Mouse (Mus musculus): ENCODE data around the gene Spata31d1d. TPM values are rescaled to one million over a fixed set of nuclear protein-coding genes. Genes with fewer than 3 reads are reported as not detected.

Gene Spata31d1d
- polyA plus RNA-seq, 1 experiment from 2014 or later: not detected

GRCm38 (mm10) chr13:59694008-59694407, 37.5 kb downstream of the Spata31d1d start, which contains the start of gene 4921517D22Rik:
4921517D22Rik (minus strand) TSS chr13:59694108.
- Histone ChIP-seq H3K4me2 (ENCODE audit: low read length) (no peak within 1 kb of the TSS), H3K27ac (ENCODE audit: low read depth, low read length) (no peak within 1 kb of the TSS), H3K36me3 (ENCODE audit: control insufficient read depth, insufficient read depth, low read length) (no peaks in the 10 kb centered on the region), H3K27me3 (replicated peaks; ENCODE audit: control insufficient read depth, insufficient read depth, low read length) (no peaks in the 10 kb centered on the region), H3K9ac (ENCODE audit: low read depth, low read length) (no peak within 1 kb of the TSS), H3K4me1 (ENCODE audit: control insufficient read depth, insufficient read depth, low read depth, low read length) (no peaks in the 10 kb centered on the region), H3K4me3 (ENCODE audit: low read length) (no peak within 1 kb of the TSS), H3K9me3 (ENCODE audit: control insufficient read depth, low read length) (no peaks in the 10 kb centered on the region)
- 84% methylated on average over 3 of the region's 3 CpGs for WGBS
- ATAC-seq: no peak

- Histone ChIP-seq H3K36me3 (ENCODE audit: control insufficient read depth, insufficient read depth, low read length) (no peaks in the 10 kb centered on the region), H3K27ac (ENCODE audit: low read depth, low read length) (no peak overlapping the region), H3K4me3 (ENCODE audit: low read length) (no peak overlapping the region), H3K4me1 (ENCODE audit: control insufficient read depth, insufficient read depth, low read depth, low read length) (no peaks in the 10 kb centered on the region), H3K9ac (ENCODE audit: low read depth, low read length) (no peak overlapping the region), H3K9me3 (ENCODE audit: control insufficient read depth, low read length) (no peaks in the 10 kb centered on the region), H3K4me2 (ENCODE audit: low read length) (no peak overlapping the region), H3K27me3 (replicated peaks; ENCODE audit: control insufficient read depth, insufficient read depth, low read length) (no peaks in the 10 kb centered on the region)
- ATAC-seq: no peak
- WGBS: 15% methylated on average over 10 of the region's 10 CpGs
These were observed 40.1 kb downstream of the Spata31d1d start for GRCm38 (mm10) chr13:59691478-59691877.

DNA sequence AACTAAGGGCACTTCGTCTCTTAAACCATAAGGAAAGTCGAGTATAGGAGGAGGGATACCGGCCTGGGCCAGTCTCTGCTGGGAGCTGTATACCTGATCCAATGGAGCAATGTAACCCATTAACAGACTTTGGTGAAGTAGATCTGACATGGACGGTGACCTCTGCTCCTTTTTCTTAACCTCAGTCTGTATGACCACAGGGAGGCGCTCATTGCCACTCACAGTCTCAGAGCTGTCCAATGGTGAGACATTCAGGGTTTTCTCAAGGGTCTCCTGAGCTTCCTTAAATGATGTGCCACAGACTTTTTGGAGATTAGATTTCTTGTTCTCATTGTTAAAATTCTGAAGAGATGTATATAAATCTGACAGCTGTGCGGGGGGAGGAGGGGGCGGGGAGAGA, 41.0 kb downstream of the Spata31d1d start:
- Histone ChIP-seq H3K9ac (ENCODE audit: low read depth, low read length) (no peak overlapping the region), H3K27me3 (replicated peaks; ENCODE audit: control insufficient read depth, insufficient read depth, low read length) (no peaks in the 10 kb centered on the region), H3K36me3 (ENCODE audit: control insufficient read depth, insufficient read depth, low read length) (no peaks in the 10 kb centered on the region), H3K4me2 (ENCODE audit: low read length) (no peak overlapping the region), H3K27ac (ENCODE audit: low read depth, low read length) (no peak overlapping the region), H3K4me1 (ENCODE audit: control insufficient read depth, insufficient read depth, low read depth, low read length) (no peaks in the 10 kb centered on the region), H3K4me3 (ENCODE audit: low read length) (no peak overlapping the region), H3K9me3 (ENCODE audit: control insufficient read depth, low read length) (no peaks in the 10 kb centered on the region)
- ATAC-seq: no peak
- 80% methylated on average over 7 of the region's 7 CpGs for WGBS

DNA sequence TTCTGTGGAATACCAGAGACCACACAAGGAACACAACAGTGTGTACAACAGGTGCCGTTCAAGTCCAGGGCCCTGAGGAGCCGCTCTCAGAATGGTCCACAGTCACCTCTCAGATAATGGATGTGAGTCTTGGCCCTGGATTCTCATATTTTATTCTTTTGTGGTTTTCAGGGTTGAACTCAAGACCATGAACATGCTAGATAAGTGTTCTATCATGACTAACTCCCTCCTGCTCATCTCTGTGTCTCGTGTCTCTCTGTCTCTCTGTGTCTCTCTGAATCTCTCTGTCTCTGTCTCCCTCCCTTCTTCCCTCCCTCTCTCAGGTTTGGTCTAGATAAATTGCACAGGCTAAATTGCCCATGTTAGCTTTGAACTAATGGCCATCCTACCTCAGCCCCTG, 41.7 kb downstream of the Spata31d1d start:
- no peak overlapping the region for H3K4me3 ChIP-seq (ENCODE audit: low read length)
- ATAC-seq: no peak
- H3K9me3 ChIP-seq (ENCODE audit: control insufficient read depth, low read length): no peaks in the 10 kb centered on the region
- no peaks in the 10 kb centered on the region for H3K27me3 ChIP-seq (replicated peaks; ENCODE audit: control insufficient read depth, insufficient read depth, low read length)
- no peaks in the 10 kb centered on the region for H3K4me1 ChIP-seq (ENCODE audit: control insufficient read depth, insufficient read depth, low read depth, low read length)
- no peak overlapping the region for H3K27ac ChIP-seq (ENCODE audit: low read depth, low read length)
- H3K4me2 ChIP-seq (ENCODE audit: low read length): no peak overlapping the region
- 95% methylated on average over 3 of the region's 3 CpGs for WGBS
- no peak overlapping the region for H3K9ac ChIP-seq (ENCODE audit: low read depth, low read length)
- no peaks in the 10 kb centered on the region for H3K36me3 ChIP-seq (ENCODE audit: control insufficient read depth, insufficient read depth, low read length)

DNA sequence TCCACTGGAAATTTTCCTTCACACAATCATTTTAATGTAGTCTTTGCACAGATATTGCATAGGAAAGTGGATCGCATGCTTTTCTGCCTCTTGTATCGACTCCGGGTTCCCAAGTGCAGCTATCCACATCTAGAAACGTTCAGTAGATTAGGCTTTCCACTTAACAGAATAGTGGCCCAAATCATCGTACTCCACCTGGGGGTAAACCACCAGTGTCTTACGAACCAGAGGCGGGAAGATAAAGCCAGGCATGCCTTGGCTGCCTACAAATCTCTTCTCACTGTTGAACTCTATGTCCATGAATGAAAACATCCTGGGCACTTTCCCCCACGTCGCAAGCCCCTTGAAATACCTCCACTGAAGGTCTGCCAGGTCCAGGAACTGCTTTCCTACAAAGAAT, 42.2 kb downstream of the Spata31d1d start:
- H3K27me3 ChIP-seq (replicated peaks; ENCODE audit: control insufficient read depth, insufficient read depth, low read length): no peaks in the 10 kb centered on the region
- no peaks in the 10 kb centered on the region for H3K9me3 ChIP-seq (ENCODE audit: control insufficient read depth, low read length)
- H3K9ac ChIP-seq (ENCODE audit: low read depth, low read length): no peak overlapping the region
- no peak overlapping the region for H3K27ac ChIP-seq (ENCODE audit: low read depth, low read length)
- H3K4me1 ChIP-seq (ENCODE audit: control insufficient read depth, insufficient read depth, low read depth, low read length): no peaks in the 10 kb centered on the region
- H3K36me3 ChIP-seq (ENCODE audit: control insufficient read depth, insufficient read depth, low read length): no peaks in the 10 kb centered on the region
- no peak overlapping the region for H3K4me2 ChIP-seq (ENCODE audit: low read length)
- no peak overlapping the region for H3K4me3 ChIP-seq (ENCODE audit: low read length)
- WGBS: 92% methylated on average over 9 of the region's 9 CpGs
- ATAC-seq: no peak

- Histone ChIP-seq H3K4me3 (ENCODE audit: low read length) (no peak overlapping the region), H3K27me3 (replicated peaks; ENCODE audit: control insufficient read depth, insufficient read depth, low read length) (no peaks in the 10 kb centered on the region), H3K36me3 (ENCODE audit: control insufficient read depth, insufficient read depth, low read length) (no peaks in the 10 kb centered on the region), H3K9ac (ENCODE audit: low read depth, low read length) (no peak overlapping the region), H3K4me2 (ENCODE audit: low read length) (no peak overlapping the region), H3K9me3 (ENCODE audit: control insufficient read depth, low read length) (no peaks in the 10 kb centered on the region), H3K27ac (ENCODE audit: low read depth, low read length) (no peak overlapping the region), H3K4me1 (ENCODE audit: control insufficient read depth, insufficient read depth, low read depth, low read length) (no peaks in the 10 kb centered on the region)
- ATAC-seq: no peak
- WGBS: 61% methylated on average over 13 of the region's 13 CpGs
These were observed 43.2 kb downstream of the Spata31d1d start for GRCm38 (mm10) chr13:59688338-59688770.

GRCm38 (mm10) chr13:59685236-59685635, 46.3 kb downstream of the Spata31d1d start:
- 78% methylated on average over 3 of the region's 3 CpGs for WGBS
- Histone ChIP-seq H3K27me3 (replicated peaks; ENCODE audit: control insufficient read depth, insufficient read depth, low read length) (no peaks in the 10 kb centered on the region), H3K4me1 (ENCODE audit: control insufficient read depth, insufficient read depth, low read depth, low read length) (no peaks in the 10 kb centered on the region), H3K9ac (ENCODE audit: low read depth, low read length) (no peak overlapping the region), H3K27ac (ENCODE audit: low read depth, low read length) (no peak overlapping the region), H3K36me3 (ENCODE audit: control insufficient read depth, insufficient read depth, low read length) (no peaks in the 10 kb centered on the region), H3K4me2 (ENCODE audit: low read length) (no peak overlapping the region), H3K4me3 (ENCODE audit: low read length) (no peak overlapping the region), H3K9me3 (ENCODE audit: control insufficient read depth, low read length) (no peaks in the 10 kb centered on the region)
- no peak for ATAC-seq

DNA sequence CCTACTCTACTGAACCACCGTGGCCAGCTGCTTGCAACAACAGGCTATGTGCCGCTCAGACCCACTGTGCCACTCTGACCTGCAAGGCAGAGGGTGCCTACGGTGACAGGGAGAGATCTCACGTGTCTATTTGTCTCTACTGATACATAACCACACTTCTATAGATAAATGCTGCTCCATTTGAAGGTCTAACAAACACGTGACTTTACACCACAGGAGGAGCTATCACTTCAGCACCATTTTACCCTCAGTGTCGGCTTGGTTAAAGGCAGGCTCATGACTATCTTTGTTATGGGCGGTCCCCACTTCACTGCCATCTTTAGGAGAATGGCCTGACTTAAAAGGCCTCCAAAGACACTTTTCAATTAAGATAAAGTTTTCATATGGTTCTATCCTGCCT, 48.9 kb downstream of the Spata31d1d start:
- H3K4me2 ChIP-seq (ENCODE audit: low read length): no peak overlapping the region
- WGBS: 41% methylated on average over 7 of the region's 7 CpGs
- H3K27ac ChIP-seq (ENCODE audit: low read depth, low read length): no peak overlapping the region
- ATAC-seq: no peak
- H3K9me3 ChIP-seq (ENCODE audit: control insufficient read depth, low read length): no peaks in the 10 kb centered on the region
- no peaks in the 10 kb centered on the region for H3K4me1 ChIP-seq (ENCODE audit: control insufficient read depth, insufficient read depth, low read depth, low read length)
- H3K27me3 ChIP-seq (replicated peaks; ENCODE audit: control insufficient read depth, insufficient read depth, low read length): no peaks in the 10 kb centered on the region
- H3K36me3 ChIP-seq (ENCODE audit: control insufficient read depth, insufficient read depth, low read length): no peaks in the 10 kb centered on the region
- no peak overlapping the region for H3K9ac ChIP-seq (ENCODE audit: low read depth, low read length)
- no peak overlapping the region for H3K4me3 ChIP-seq (ENCODE audit: low read length)

DNA sequence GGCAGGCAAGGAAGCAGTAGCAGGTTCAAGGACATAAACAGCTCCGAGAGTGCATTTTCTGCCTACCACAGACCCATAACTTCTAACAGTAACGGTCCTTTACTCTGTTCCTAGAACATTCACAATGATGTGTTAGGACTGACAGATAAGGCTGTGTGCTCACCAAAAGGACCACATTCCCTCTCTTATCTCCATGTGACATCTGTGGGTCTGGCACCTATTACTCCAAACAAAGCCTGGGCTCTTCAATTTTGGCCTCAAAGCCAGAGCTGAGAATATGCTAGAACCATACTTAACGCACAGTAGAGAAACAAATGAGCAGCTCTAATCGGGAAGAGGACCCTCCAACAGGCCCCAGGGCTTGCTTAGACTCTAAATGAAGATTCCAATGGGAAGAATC, 51.6 kb downstream of the Spata31d1d start:
- H3K9ac ChIP-seq (ENCODE audit: low read depth, low read length): no peak overlapping the region
- H3K4me3 ChIP-seq (ENCODE audit: low read length): no peak overlapping the region
- H3K27ac ChIP-seq (ENCODE audit: low read depth, low read length): no peak overlapping the region
- no peaks in the 10 kb centered on the region for H3K27me3 ChIP-seq (replicated peaks; ENCODE audit: control insufficient read depth, insufficient read depth, low read length)
- WGBS: 77% methylated on average over 4 of the region's 4 CpGs
- ATAC-seq: no peak
- no peaks in the 10 kb centered on the region for H3K9me3 ChIP-seq (ENCODE audit: control insufficient read depth, low read length)
- no peaks in the 10 kb centered on the region; the same call in 1 of the 2 replicates for H3K4me1 ChIP-seq (ENCODE audit: control insufficient read depth, insufficient read depth, low read depth, low read length)
- no peaks in the 10 kb centered on the region for H3K36me3 ChIP-seq (ENCODE audit: control insufficient read depth, insufficient read depth, low read length)
- H3K4me2 ChIP-seq (ENCODE audit: low read length): no peak overlapping the region

- Histone ChIP-seq H3K4me1 (ENCODE audit: control insufficient read depth, insufficient read depth, low read depth, low read length) (peaks cover 1% of the 10 kb centered on the region), H3K4me3 (ENCODE audit: low read length) (no peak overlapping the region), H3K27ac (ENCODE audit: low read depth, low read length) (no peak overlapping the region), H3K36me3 (ENCODE audit: control insufficient read depth, insufficient read depth, low read length) (no peaks in the 10 kb centered on the region), H3K9ac (ENCODE audit: low read depth, low read length) (no peak overlapping the region), H3K4me2 (ENCODE audit: low read length) (no peak overlapping the region), H3K27me3 (replicated peaks; ENCODE audit: control insufficient read depth, insufficient read depth, low read length) (no peaks in the 10 kb centered on the region), H3K9me3 (ENCODE audit: control insufficient read depth, low read length) (no peaks in the 10 kb centered on the region)
- WGBS: 60% methylated on average over 4 of the region's 4 CpGs
- no peak for ATAC-seq
These were observed 52.2 kb downstream of the Spata31d1d start for GRCm38 (mm10) chr13:59679306-59679705.

Data from hindbrain, embryonic 16.5 days (tissue).